Comparison of ENCODE assay signal across 32 mouse cellular contexts in genomic region chr9:55451426-55451825, GRCm38 (mm10).
A peak's percentile ranks its signal among the peaks of the same experiment; 100 is the strongest.
DNase-seq lines count a peak whose midpoint lies in the region; ATAC-seq lines count a peak whose summit lies in the region.
"Had no signal": no experiment of that assay in that cellular context is flagged by ENCODE, and none has a peak within 500 bp of the region (broad histone marks: within the 10 kb centered on the region; RNA-seq: fewer than 3 reads in every experiment).

No protein-coding gene starts in this region.

- over 99% methylated on average over 3 of the region's 3 CpGs for WGBS in limb, embryonic 11.5 days
- 95% methylated on average over 3 of the region's 3 CpGs for WGBS in limb, embryonic 10.5 days

- H3K9ac ChIP-seq in limb, embryonic 11.5 days (ENCODE audit: low read length) = no peak overlapping the region
- H3K9ac ChIP-seq: embryonic facial prominence, embryonic 13.5 days; heart, embryonic 15.5 days; hindbrain, embryonic 12.5 days; intestine, embryonic 15.5 days; limb, embryonic 12.5 days; lung, embryonic 15.5 days; neural tube, embryonic 13.5 days; stomach, embryonic 15.5 days had no signal

- H3K36me3 ChIP-seq in limb, embryonic 11.5 days (ENCODE audit: control insufficient read depth, insufficient read depth, low read length) = no peaks in the 10 kb centered on the region
- 0 out of 2 replicates have a peak, but pooled peaks cover 2% of the 10 kb centered on the region for H3K36me3 ChIP-seq in limb, embryonic 10.5 days
- H3K36me3 ChIP-seq: hindbrain, embryonic 12.5 days; intestine, embryonic 15.5 days; midbrain, embryonic 10.5 days; neural tube, embryonic 13.5 days; stomach, embryonic 15.5 days had no signal

- ATAC-seq in limb, embryonic 11.5 days (ENCODE audit: insufficient number of reproducible peaks, low FRiP score, low TSS enrichment, low read depth) = no peak
- ATAC-seq: CD4-positive, CD25-positive, alpha-beta regulatory T cell, adult 4 months; forebrain, embryonic 16.5 days; hindbrain, postnatal 0 days; intestine, embryonic 15.5 days; midbrain, embryonic 16.5 days had no signal

- H3K4me3 ChIP-seq in limb, embryonic 11.5 days (ENCODE audit: low read depth, low read length) = no peak overlapping the region
- no peak overlapping the region for H3K4me3 ChIP-seq in limb, embryonic 10.5 days
- H3K4me3 ChIP-seq: embryonic facial prominence, embryonic 13.5 days; forebrain, embryonic 10.5 days; heart, embryonic 10.5 days; heart, embryonic 15.5 days; hindbrain, embryonic 12.5 days; intestine, embryonic 15.5 days; limb, embryonic 12.5 days; lung, embryonic 15.5 days; midbrain, embryonic 10.5 days; neural tube, embryonic 13.5 days; stomach, embryonic 15.5 days had no signal

- no peak overlapping the region for H3K27ac ChIP-seq in limb, embryonic 11.5 days (replicated peaks; ENCODE audit: low read depth, low read length)
- H3K27ac ChIP-seq in limb, embryonic 10.5 days = no peak overlapping the region
- H3K27ac ChIP-seq: embryonic facial prominence, embryonic 13.5 days; forebrain, embryonic 10.5 days; heart, embryonic 10.5 days; heart, embryonic 15.5 days; hindbrain, embryonic 12.5 days; hindbrain, postnatal 0 days; intestine, embryonic 15.5 days; limb, embryonic 12.5 days; lung, embryonic 15.5 days; midbrain, embryonic 10.5 days; neural tube, embryonic 13.5 days; stomach, embryonic 15.5 days had no signal

- no peaks in the 10 kb centered on the region for H3K9me3 ChIP-seq in limb, embryonic 11.5 days (ENCODE audit: control insufficient read depth, low read length)
- H3K9me3 ChIP-seq in limb, embryonic 10.5 days (replicated peaks) = no peaks in the 10 kb centered on the region
- H3K9me3 ChIP-seq: embryonic facial prominence, embryonic 13.5 days; forebrain, embryonic 10.5 days; heart, embryonic 10.5 days; heart, embryonic 15.5 days; hindbrain, embryonic 12.5 days; intestine, embryonic 15.5 days; limb, embryonic 12.5 days; lung, embryonic 15.5 days; midbrain, embryonic 10.5 days; neural tube, embryonic 13.5 days; stomach, embryonic 15.5 days had no signal

- intact Hi-C loops in heart, postnatal 25 days (cut with DNase I) = no loop called here

- H3K4me2 ChIP-seq in limb, embryonic 11.5 days (ENCODE audit: low read depth, severe bottlenecking) = no peak overlapping the region
- H3K4me2 ChIP-seq: embryonic facial prominence, embryonic 13.5 days; heart, embryonic 15.5 days; hindbrain, embryonic 12.5 days; intestine, embryonic 15.5 days; limb, embryonic 12.5 days; liver, embryonic 11.5 days; lung, embryonic 15.5 days; neural tube, embryonic 13.5 days; stomach, embryonic 15.5 days had no signal

- DNase-seq in heart, adult 11 months = peak; percentile 87
- DNase-seq in heart, postnatal 25 days (ENCODE audit: low spot score) = no peak
- DNase-seq in limb, embryonic 11.5 days (ENCODE audit: low spot score) = peak; percentile 9
- no peak for DNase-seq in limb, embryonic 10.5 days (ENCODE audit: low spot score)
- DNase-seq in adipocyte (ENCODE audit: low spot score) = peak; percentile 43
- DNase-seq in ovary, adult 18-20 months (ENCODE audit: low spot score) = no peak
- no peak for DNase-seq in embryo, embryonic 10 days (ENCODE audit: low spot score)
- DNase-seq: adrenal gland, adult 8-10 months; cerebellum, adult 11-12 months; cerebellum, adult 9-11 months; gastrocnemius, postnatal 14 days; heart, postnatal 36 days; kidney, adult 2 months; kidney, postnatal 36 days; right cerebral cortex, postnatal 14 days; thymus, postnatal 25 days had no signal

- 0 out of 2 replicates have a peak, but pooled peaks cover 8% of the 10 kb centered on the region for H3K4me1 ChIP-seq in limb, embryonic 11.5 days (ENCODE audit: control insufficient read depth, insufficient read depth, low read length)
- peaks cover 17% of the 10 kb centered on the region for H3K4me1 ChIP-seq in limb, embryonic 10.5 days
- H3K4me1 ChIP-seq: forebrain, embryonic 10.5 days; heart, embryonic 10.5 days; heart, embryonic 15.5 days; hindbrain, embryonic 12.5 days; intestine, embryonic 15.5 days; lung, embryonic 15.5 days; stomach, embryonic 15.5 days had no signal

- no peaks in the 10 kb centered on the region for H3K27me3 ChIP-seq in limb, embryonic 11.5 days (ENCODE audit: control insufficient read depth, insufficient read depth, low read length)
- 0 out of 2 replicates have a peak, but pooled peaks cover 5% of the 10 kb centered on the region for H3K27me3 ChIP-seq in limb, embryonic 10.5 days (ENCODE audit: low read depth, poor library complexity, severe bottlenecking)
- H3K27me3 ChIP-seq: embryonic facial prominence, embryonic 13.5 days; heart, embryonic 15.5 days; hindbrain, embryonic 12.5 days; intestine, embryonic 15.5 days; limb, embryonic 12.5 days; lung, embryonic 15.5 days; stomach, embryonic 15.5 days had no signal

Comparison
In these comparisons a context has a peak if more than half of its experiments do, and no peak if none do; other contexts are left out.
1. DNase-seq: peak in heart, adult 11 months (single experiment), limb, embryonic 11.5 days (single experiment) and adipocyte (single experiment); none in heart, postnatal 25 days (single experiment), limb, embryonic 10.5 days (single experiment), ovary, adult 18-20 months (single experiment) and embryo, embryonic 10 days (single experiment).